Mouse (Mus musculus) heart, embryonic 15.5 days (tissue): ENCODE measurements around the gene Tenm3. TPM values are rescaled to one million over a fixed set of nuclear protein-coding genes. Genes with fewer than 3 reads are reported as not detected.

Source experiments
- ATAC-seq: fragments of 200-750 bp; cut with Nextera tagmentation; replicated peaks from 2 replicates; pipeline ENCODE4 v1.8.0; 2017; ENCODE audit warnings: low read depth, moderate TSS enrichment; ENCODE audit not compliant: insufficient number of reproducible peaks, insufficient read depth, low FRiP score
- H3K27ac ChIP-seq: fragments of 300-500 bp; sonication (generic); 2 replicates; pipeline ENCODE4 v1.5.1; 2015; ENCODE audit warnings: mild to moderate bottlenecking, inconsistent platforms
- H3K27me3 ChIP-seq: fragments of 300-500 bp; sonication (generic); 2 replicates; pipeline ENCODE4 v1.6.1; 2015; ENCODE audit warnings: inconsistent platforms
- H3K36me3 ChIP-seq: fragments of 300-500 bp; sonication (generic); 2 replicates; pipeline ENCODE4 v1.6.1; 2015; ENCODE audit warnings: mild to moderate bottlenecking, inconsistent platforms
- H3K4me1 ChIP-seq: fragments of 300-500 bp; sonication (generic); replicated peaks from 2 replicates; pipeline ENCODE4 v1.6.1; 2015; ENCODE audit warnings: inconsistent platforms
- H3K4me2 ChIP-seq: fragments of 300-500 bp; sonication (generic); 2 replicates; pipeline ENCODE4 v1.6.1; 2015; ENCODE audit warnings: inconsistent platforms, mild to moderate bottlenecking, moderate library complexity
- H3K4me3 ChIP-seq: fragments of 300-500 bp; sonication (generic); 2 replicates; pipeline ENCODE4 v1.5.1; 2015; ENCODE audit warnings: mild to moderate bottlenecking, inconsistent platforms
- H3K9ac ChIP-seq: fragments of 300-500 bp; sonication (generic); 2 replicates; pipeline ENCODE4 v1.6.1; 2015; ENCODE audit warnings: mild to moderate bottlenecking, inconsistent platforms
- H3K9me3 ChIP-seq: fragments of 300-500 bp; sonication (generic); replicated peaks from 2 replicates; pipeline ENCODE4 v1.6.1; 2016; ENCODE audit warnings: inconsistent platforms
- WGBS: fragments of 180-500 bp; shearing (Covaris S2); methylation state at CpG from one replicate; pipeline ENCODE4 v1.1.7; 2015; ENCODE audit warnings: mixed read lengths; 5-methylcytosine and 5-hydroxymethylcytosine counted together
- polyA plus RNA-seq: library from polyadenylated mRNA; unstranded; fragments of >200 nt; fragmentation: Nextera tagmentation; extraction: Ambion mirVana; gene quantifications from 2 replicates; pipeline ENCODE4 v1.2.1, GENCODE M21; 2015

Gene Tenm3
- polyA plus RNA-seq, 1 experiment from 2014 or later = 5.0 TPM

- ATAC-seq = no peak
- Histone ChIP-seq H3K27me3 (peaks cover 4% of the 10 kb centered on the region; the same call in 1 of the 2 replicates), H3K9me3 (no peaks in the 10 kb centered on the region), H3K36me3 (no peaks in the 10 kb centered on the region), H3K4me2 (no peak overlapping the region), H3K4me1 (no peaks in the 10 kb centered on the region), H3K27ac (no peak overlapping the region), H3K9ac (no peak overlapping the region), H3K4me3 (no peak overlapping the region)
- WGBS = 69% methylated on average over 8 of the region's 8 CpGs
Observed at GRCm38 (mm10) chr8:48803070-48803469, 40.7 kb downstream of the Tenm3 start.

- no peak overlapping the region for H3K9ac ChIP-seq
- ATAC-seq = no peak
Observed at GRCm38 (mm10) chr8:48802231-48802630, 41.5 kb downstream of the Tenm3 start.

GRCm38 (mm10) chr8:48797955-48798359, 45.8 kb downstream of the Tenm3 start:
- Histone ChIP-seq H3K9me3 (no peaks in the 10 kb centered on the region), H3K4me1 (no peaks in the 10 kb centered on the region), H3K27me3 (no peaks in the 10 kb centered on the region), H3K27ac (no peak overlapping the region), H3K36me3 (no peaks in the 10 kb centered on the region), H3K9ac (no peak overlapping the region), H3K4me3 (no peak overlapping the region), H3K4me2 (no peak overlapping the region)
- 75% methylated on average over 5 of the region's 5 CpGs for WGBS
- ATAC-seq = no peak

More at GRCm38 (mm10) chr8:48802231-48802630, 41.5 kb downstream of the Tenm3 start:
- H3K4me1 ChIP-seq = no peaks in the 10 kb centered on the region
- peaks cover 4% of the 10 kb centered on the region; the same call in 1 of the 2 replicates for H3K27me3 ChIP-seq
- H3K27ac ChIP-seq = no peak overlapping the region
- no peak overlapping the region for H3K4me3 ChIP-seq
- H3K9me3 ChIP-seq = no peaks in the 10 kb centered on the region
- no peaks in the 10 kb centered on the region for H3K36me3 ChIP-seq
- H3K4me2 ChIP-seq = no peak overlapping the region
- WGBS = 76% methylated on average over 8 of the region's 8 CpGs

- Histone ChIP-seq H3K36me3 (no peaks in the 10 kb centered on the region), H3K27me3 (peaks cover 8% of the 10 kb centered on the region; the same call in 1 of the 2 replicates), H3K27ac (no peak overlapping the region), H3K4me2 (no peak overlapping the region), H3K4me1 (no peaks in the 10 kb centered on the region), H3K4me3 (no peak overlapping the region), H3K9ac (no peak overlapping the region), H3K9me3 (no peaks in the 10 kb centered on the region)
- 74% methylated on average over 7 of the region's 7 CpGs for WGBS
- no peak for ATAC-seq
Observed at GRCm38 (mm10) chr8:48794285-48794684, 49.5 kb downstream of the Tenm3 start.

- WGBS = 85% methylated on average over 8 of the region's 8 CpGs
- H3K4me2 ChIP-seq = no peak overlapping the region
- H3K4me3 ChIP-seq = no peak overlapping the region
- H3K27ac ChIP-seq = no peak overlapping the region
- H3K9me3 ChIP-seq = no peaks in the 10 kb centered on the region
- no peaks in the 10 kb centered on the region for H3K4me1 ChIP-seq
- ATAC-seq = no peak
- no peaks in the 10 kb centered on the region for H3K36me3 ChIP-seq
- H3K9ac ChIP-seq = no peak overlapping the region
- peaks cover 10% of the 10 kb centered on the region; the same call in 1 of the 2 replicates for H3K27me3 ChIP-seq
Observed at GRCm38 (mm10) chr8:48793729-48794128, 50.0 kb downstream of the Tenm3 start.

GRCm38 (mm10) chr8:48792587-48793326, 51.0 kb downstream of the Tenm3 start:
- H3K4me1 ChIP-seq = no peaks in the 10 kb centered on the region
- H3K27me3 ChIP-seq = peaks cover 19% of the 10 kb centered on the region; the same call in 1 of the 2 replicates
- H3K36me3 ChIP-seq = no peaks in the 10 kb centered on the region
- no peak overlapping the region for H3K27ac ChIP-seq
- whole genome bisulfite sequencing = 62% methylated on average over 10 of the region's 10 CpGs
- no peak overlapping the region for H3K9ac ChIP-seq
- no peak overlapping the region for H3K4me3 ChIP-seq
- no peak for ATAC-seq
- no peak overlapping the region for H3K4me2 ChIP-seq
- no peaks in the 10 kb centered on the region for H3K9me3 ChIP-seq

GRCm38 (mm10) chr8:48783308-48783707, 60.4 kb downstream of the Tenm3 start:
- 87% methylated on average over 9 of the region's 9 CpGs for WGBS
- no peak overlapping the region for H3K4me3 ChIP-seq
- H3K4me1 ChIP-seq = no peaks in the 10 kb centered on the region
- no peak for ATAC-seq
- peaks cover 77% of the 10 kb centered on the region for H3K27me3 ChIP-seq
- H3K36me3 ChIP-seq = no peaks in the 10 kb centered on the region
- no peak overlapping the region for H3K9ac ChIP-seq
- H3K27ac ChIP-seq = no peak overlapping the region
- H3K9me3 ChIP-seq = no peaks in the 10 kb centered on the region
- no peak overlapping the region for H3K4me2 ChIP-seq

- ATAC-seq = no peak
- Histone ChIP-seq H3K36me3 (no peaks in the 10 kb centered on the region), H3K9me3 (no peaks in the 10 kb centered on the region), H3K4me3 (no peak overlapping the region), H3K27me3 (peaks cover 88% of the 10 kb centered on the region), H3K27ac (no peak overlapping the region), H3K4me1 (peaks cover 3% of the 10 kb centered on the region), H3K9ac (no peak overlapping the region), H3K4me2 (no peak overlapping the region)
- WGBS = 61% methylated on average over 6 of the region's 6 CpGs
Observed at GRCm38 (mm10) chr8:48780628-48781027, 63.1 kb downstream of the Tenm3 start.

- no peak overlapping the region for H3K9ac ChIP-seq
- peaks cover 89% of the 10 kb centered on the region for H3K27me3 ChIP-seq
- H3K4me3 ChIP-seq = no peak overlapping the region
- peaks cover 8% of the 10 kb centered on the region for H3K4me1 ChIP-seq
- H3K4me2 ChIP-seq = no peak overlapping the region
- H3K27ac ChIP-seq = no peak overlapping the region
- 64% methylated on average over 4 of the region's 4 CpGs for WGBS
- no peaks in the 10 kb centered on the region for H3K36me3 ChIP-seq
- no peaks in the 10 kb centered on the region for H3K9me3 ChIP-seq
- ATAC-seq = no peak
Observed at GRCm38 (mm10) chr8:48779194-48779593, 64.6 kb downstream of the Tenm3 start.

GRCm38 (mm10) chr8:48776081-48776480, 67.7 kb downstream of the Tenm3 start:
- WGBS = 38% methylated on average over 9 of the region's 9 CpGs
- Histone ChIP-seq H3K27me3 (peaks cover 87% of the 10 kb centered on the region), H3K4me3 (peak overlapping the region; percentile 13), H3K9me3 (0 out of 2 replicates have a peak, but pooled peaks cover 2% of the 10 kb centered on the region), H3K36me3 (no peaks in the 10 kb centered on the region), H3K27ac (no peak overlapping the region), H3K9ac (no peak overlapping the region), H3K4me2 (peak overlapping the region; percentile 48), H3K4me1 (peaks cover 8% of the 10 kb centered on the region)
- no peak for ATAC-seq

- Histone ChIP-seq H3K27me3 (peaks cover 87% of the 10 kb centered on the region), H3K4me2 (peak overlapping the region; percentile 48), H3K36me3 (no peaks in the 10 kb centered on the region), H3K9ac (no peak overlapping the region), H3K27ac (no peak overlapping the region), H3K4me1 (peaks cover 8% of the 10 kb centered on the region), H3K4me3 (peak overlapping the region; percentile 13), H3K9me3 (0 out of 2 replicates have a peak, but pooled peaks cover 6% of the 10 kb centered on the region)
- 9% methylated on average over 9 of the region's 9 CpGs for WGBS
- peak; percentile 58; the same call in 1 of the 2 replicates for ATAC-seq
Observed at GRCm38 (mm10) chr8:48775531-48776037, 68.2 kb downstream of the Tenm3 start.
